Mouse (Mus musculus): ENCODE data around the gene Fam47e. TPM values are rescaled to one million over a fixed set of nuclear protein-coding genes. Genes with fewer than 3 reads are reported as not detected.

Fam47e gene
- total and polyA plus RNA-seq, 2 experiments: 9.5 to 36.6 TPM

- H3K36me3 ChIP-seq (ENCODE audit: control insufficient read depth, insufficient read depth, low read length): peaks cover 10% of the 10 kb centered on the region
- H3K4me3 ChIP-seq (ENCODE audit: insufficient read depth, low read depth, low read length): peak within 1 kb of the TSS; percentile 76
- peak; percentile 62 for DNase-seq (ENCODE audit: extremely low read depth, low read depth, low spot score)
- H3K79me2 ChIP-seq (ENCODE audit: control insufficient read depth, insufficient read depth, low read length): peaks cover 7% of the 10 kb centered on the region; the same call in 1 of the 2 replicates
- no peaks in the 10 kb centered on the region for H3K27me3 ChIP-seq (ENCODE audit: control insufficient read depth, insufficient read depth, low read length)
- under 1% methylated on average over 57 of the region's 69 CpGs for WGBS
- H3K9ac ChIP-seq (ENCODE audit: low read depth, low read length): peak within 1 kb of the TSS; percentile 95
- H3K4me1 ChIP-seq (ENCODE audit: control insufficient read depth, insufficient read depth, low read length): peaks cover 27% of the 10 kb centered on the region
- peak; percentile 81 for TF ChIP-seq POLR2A (IDR thresholded peaks at IDR 0.05; ENCODE audit: extremely low read depth, insufficient read depth, low read length)
- TF ChIP-seq CTCF (IDR thresholded peaks at IDR 0.05; ENCODE audit: low read depth, low read length): no peak
- H3K27ac ChIP-seq (replicated peaks; ENCODE audit: insufficient read depth, low read depth, low read length): peak within 1 kb of the TSS; percentile 82
Measured at GRCm38 (mm10) chr5:92602691-92603690, 48.1 kb downstream of the Fam47e start, which contains the start of gene Stbd1. Stbd1 (plus strand) TSS chr5:92603041.

- Histone ChIP-seq H3K4me3 (ENCODE audit: insufficient read depth, low read depth, low read length) (peak overlapping the region; percentile 55), H3K79me2 (ENCODE audit: control insufficient read depth, insufficient read depth, low read length) (peaks cover 7% of the 10 kb centered on the region; the same call in 1 of the 2 replicates), H3K36me3 (ENCODE audit: control insufficient read depth, insufficient read depth, low read length) (peaks cover 10% of the 10 kb centered on the region), H3K27ac (replicated peaks; ENCODE audit: insufficient read depth, low read depth, low read length) (peak overlapping the region; percentile 91), H3K27me3 (ENCODE audit: control insufficient read depth, insufficient read depth, low read length) (no peaks in the 10 kb centered on the region), H3K4me1 (ENCODE audit: control insufficient read depth, insufficient read depth, low read length) (peaks cover 28% of the 10 kb centered on the region), H3K9ac (ENCODE audit: low read depth, low read length) (peak overlapping the region; percentile 80)
- TF ChIP-seq CTCF (IDR thresholded peaks at IDR 0.05; ENCODE audit: low read depth, low read length) (no peak), POLR2A (IDR thresholded peaks at IDR 0.05; ENCODE audit: extremely low read depth, insufficient read depth, low read length) (no peak)
- DNase-seq (ENCODE audit: extremely low read depth, low read depth, low spot score): peak; percentile 77
- 14% methylated on average over 10 of the region's 10 CpGs for WGBS
Measured at GRCm38 (mm10) chr5:92604452-92605247, 49.8 kb downstream of the Fam47e start.

- TF ChIP-seq CTCF (IDR thresholded peaks at IDR 0.05; ENCODE audit: low read depth, low read length): no peak
- no peak for TF ChIP-seq POLR2A (IDR thresholded peaks at IDR 0.05; ENCODE audit: extremely low read depth, insufficient read depth, low read length)
Measured at GRCm38 (mm10) chr5:92607492-92608229, 52.8 kb downstream of the Fam47e start.

GRCm38 (mm10) chr5:92612756-92613155 lies 57.9 kb downstream of the Fam47e start:
- Histone ChIP-seq H3K4me3 (ENCODE audit: insufficient read depth, low read depth, low read length) (no peak overlapping the region), H3K4me1 (ENCODE audit: control insufficient read depth, insufficient read depth, low read length) (peaks cover 4% of the 10 kb centered on the region; the same call in 1 of the 2 replicates), H3K36me3 (ENCODE audit: control insufficient read depth, insufficient read depth, low read length) (no peaks in the 10 kb centered on the region), H3K9ac (ENCODE audit: low read depth, low read length) (no peak overlapping the region), H3K79me2 (ENCODE audit: control insufficient read depth, insufficient read depth, low read length) (no peaks in the 10 kb centered on the region), H3K27me3 (ENCODE audit: control insufficient read depth, insufficient read depth, low read length) (no peaks in the 10 kb centered on the region), H3K27ac (replicated peaks; ENCODE audit: insufficient read depth, low read depth, low read length) (no peak overlapping the region)
- 72% methylated on average over 4 of the region's 4 CpGs for WGBS
- no peak for TF ChIP-seq POLR2A (IDR thresholded peaks at IDR 0.05; ENCODE audit: extremely low read depth, insufficient read depth, low read length)
- no peak for TF ChIP-seq CTCF (IDR thresholded peaks at IDR 0.05; ENCODE audit: low read depth, low read length)
- DNase-seq (ENCODE audit: extremely low read depth, low read depth, low spot score): no peak

More at GRCm38 (mm10) chr5:92607492-92608229, 52.8 kb downstream of the Fam47e start:
- H3K36me3 ChIP-seq (ENCODE audit: control insufficient read depth, insufficient read depth, low read length): peaks cover 10% of the 10 kb centered on the region
- H3K4me1 ChIP-seq (ENCODE audit: control insufficient read depth, insufficient read depth, low read length): peaks cover 28% of the 10 kb centered on the region
- H3K27ac ChIP-seq (replicated peaks; ENCODE audit: insufficient read depth, low read depth, low read length): peak overlapping the region; percentile 97
- H3K4me3 ChIP-seq (ENCODE audit: insufficient read depth, low read depth, low read length): no peak overlapping the region
- peak overlapping the region; percentile 6; the same call in 1 of the 2 replicates for H3K9ac ChIP-seq (ENCODE audit: low read depth, low read length)
- no peaks in the 10 kb centered on the region for H3K27me3 ChIP-seq (ENCODE audit: control insufficient read depth, insufficient read depth, low read length)
- DNase-seq (ENCODE audit: extremely low read depth, low read depth, low spot score): peak; percentile 96
- H3K79me2 ChIP-seq (ENCODE audit: control insufficient read depth, insufficient read depth, low read length): peaks cover 7% of the 10 kb centered on the region; the same call in 1 of the 2 replicates
- 28% methylated on average over 5 of the region's 5 CpGs for WGBS

- no peak for TF ChIP-seq POLR2A (IDR thresholded peaks at IDR 0.05; ENCODE audit: extremely low read depth, insufficient read depth, low read length)
- no peak overlapping the region for H3K27ac ChIP-seq (replicated peaks; ENCODE audit: insufficient read depth, low read depth, low read length)
- no peaks in the 10 kb centered on the region for H3K79me2 ChIP-seq (ENCODE audit: control insufficient read depth, insufficient read depth, low read length)
- no peaks in the 10 kb centered on the region for H3K36me3 ChIP-seq (ENCODE audit: control insufficient read depth, insufficient read depth, low read length)
- DNase-seq (ENCODE audit: extremely low read depth, low read depth, low spot score): no peak
- no peaks in the 10 kb centered on the region for H3K4me1 ChIP-seq (ENCODE audit: control insufficient read depth, insufficient read depth, low read length)
- no peaks in the 10 kb centered on the region for H3K27me3 ChIP-seq (ENCODE audit: control insufficient read depth, insufficient read depth, low read length)
- no peak overlapping the region for H3K9ac ChIP-seq (ENCODE audit: low read depth, low read length)
- WGBS: 73% methylated on average over 5 of the region's 5 CpGs
- no peak overlapping the region for H3K4me3 ChIP-seq (ENCODE audit: insufficient read depth, low read depth, low read length)
Measured at GRCm38 (mm10) chr5:92621883-92622282, 67.0 kb downstream of the Fam47e start.
